1 mouse cellular context compared by ENCODE assay signal in genomic region chr17:12872275-12873028, GRCm38 (mm10).
TF ChIP-seq lines count a peak whose summit lies in the region.

No protein-coding gene starts in this region.

TF ChIP-seq in CH12.LX, 34 proteins besides CTCF, POLR2A, EP300 and RAD21:
- TF ChIP-seq RCOR1 (conservative IDR thresholded peaks at IDR 0.05; ENCODE audit: low read depth, low read length) = no peak
- TF ChIP-seq HCFC1 (IDR thresholded peaks at IDR 0.05; ENCODE audit: low read depth, low read length) = no peak
TF ChIP-seq in CH12.LX: peak in this region for 0.
